Mouse (Mus musculus) forebrain, embryonic 15.5 days (tissue): ENCODE results near the gene Rhob. TPM values are rescaled to one million over a fixed set of nuclear protein-coding genes. Genes with fewer than 3 reads are reported as not detected.

Experiments
- ATAC-seq: fragments of 200-750 bp; cut with Nextera tagmentation; replicated peaks from 2 replicates; pipeline ENCODE4 v1.8.0; 2017; ENCODE audit warnings: mild to moderate bottlenecking, moderate TSS enrichment, moderate library complexity
- H3K27ac ChIP-seq: fragments of 300-500 bp; sonication (generic); replicated peaks from 2 replicates; pipeline ENCODE4 v1.5.1; 2015; ENCODE audit warnings: mild to moderate bottlenecking, inconsistent platforms
- H3K27me3 ChIP-seq: fragments of 300-500 bp; sonication (generic); 2 replicates; pipeline ENCODE4 v1.6.1; 2015; ENCODE audit warnings: inconsistent platforms
- H3K36me3 ChIP-seq: fragments of 300-500 bp; sonication (generic); 2 replicates; pipeline ENCODE4 v1.6.1; 2015; ENCODE audit warnings: mild to moderate bottlenecking, inconsistent platforms
- H3K4me1 ChIP-seq: fragments of 300-500 bp; sonication (generic); 2 replicates; pipeline ENCODE4 v1.6.1; 2015; ENCODE audit warnings: inconsistent platforms
- H3K4me2 ChIP-seq: fragments of 300-500 bp; sonication (generic); replicated peaks from 2 replicates; pipeline ENCODE4 v1.6.1; 2015; ENCODE audit warnings: mild to moderate bottlenecking, inconsistent platforms
- H3K4me3 ChIP-seq: fragments of 300-500 bp; sonication (generic); 2 replicates; pipeline ENCODE4 v1.5.1; 2015; ENCODE audit warnings: mild to moderate bottlenecking, inconsistent platforms
- H3K9ac ChIP-seq: fragments of 300-500 bp; sonication (generic); replicated peaks from 2 replicates; pipeline ENCODE4 v1.6.1; 2015; ENCODE audit warnings: mild to moderate bottlenecking, inconsistent platforms
- H3K9me3 ChIP-seq: fragments of 300-500 bp; sonication (generic); 2 replicates; pipeline ENCODE4 v1.6.1; 2016; ENCODE audit warnings: inconsistent platforms
- WGBS: fragments of 180-500 bp; shearing (Covaris S2); methylation state at CpG from one replicate; pipeline ENCODE4 v1.1.7; 2015; ENCODE audit warnings: mixed read lengths; 5-methylcytosine and 5-hydroxymethylcytosine counted together
- polyA plus RNA-seq: library from polyadenylated mRNA; unstranded; fragments of >200 nt; fragmentation: Nextera tagmentation; extraction: Ambion mirVana; gene quantifications from 2 replicates; pipeline ENCODE4 v1.2.1, GENCODE M21; 2015

The Rhob gene
- polyA plus RNA-seq, 1 experiment from 2014 or later, result 77.6 TPM

GRCm38 (mm10) chr12:8450028-8450427 is 49.8 kb downstream of the Rhob start:
- 82% methylated on average over 1 of the region's 1 CpGs for WGBS
- Histone ChIP-seq H3K4me3 (no peak overlapping the region), H3K27me3 (no peaks in the 10 kb centered on the region), H3K27ac (no peak overlapping the region), H3K4me1 (peaks cover 6% of the 10 kb centered on the region), H3K36me3 (no peaks in the 10 kb centered on the region), H3K9ac (no peak overlapping the region), H3K9me3 (no peaks in the 10 kb centered on the region), H3K4me2 (no peak overlapping the region)
- no peak for ATAC-seq

Other genes starting within 250 kb of the Rhob start
- gene Gdf7, start 198.1 kb downstream of the Rhob start, polyA plus RNA-seq, result 0.13 and 0.19 TPM in 2 replicates
- 11.0 and 11.6 TPM in 2 replicates for gene Hs1bp3, start 186.6 kb downstream of the Rhob start, polyA plus RNA-seq
- gene Slc7a15, start 99.1 kb upstream of the Rhob start, polyA plus RNA-seq, result not detected in 2 replicates
- gene Pum2, start 174.1 kb upstream of the Rhob start, polyA plus RNA-seq, result 66.5 and 67.7 TPM in 2 replicates